Mouse (Mus musculus): Measurements from ENCODE around the gene Olfr1198. TPM values are rescaled to one million over a fixed set of nuclear protein-coding genes. Genes with fewer than 3 reads are reported as not detected.

The Olfr1198 gene
- polyA plus RNA-seq (2012; rRNA removed): not detected in 2 replicates

GRCm38 (mm10) chr2:88751270-88751669, at the start of gene Olfr1198:
TSS of gene Olfr1198 (minus strand) at chr2:88751370.
- 93% methylated on average over 2 of the region's 2 CpGs for WGBS
- DNase-seq (ENCODE audit: low read depth, low spot score): no peak

GRCm38 (mm10) chr2:88792736-88793135, 41.6 kb upstream of the Olfr1198 start, which contains the start of gene Olfr1201:
TSS of gene Olfr1201 (plus strand) at chr2:88793036.
- 72% methylated on average over 6 of the region's 6 CpGs for WGBS
- no peak for DNase-seq (ENCODE audit: low read depth, low spot score)

- 68% methylated on average over 2 of the region's 2 CpGs for WGBS
Measured at GRCm38 (mm10) chr2:88770388-88770787, 19.2 kb upstream of the Olfr1198 start, which contains the start of gene Olfr1200. TSS of gene Olfr1200 (minus strand) at chr2:88770488.

GRCm38 (mm10) chr2:88760369-88760768, 9.2 kb upstream of the Olfr1198 start, which contains the start of gene Olfr1199:
TSS of gene Olfr1199 (minus strand) at chr2:88760469.
- WGBS: 88% methylated on average over 2 of the region's 2 CpGs
- DNase-seq (ENCODE audit: low read depth, low spot score): no peak

More at GRCm38 (mm10) chr2:88770388-88770787, 19.2 kb upstream of the Olfr1198 start, which contains the start of gene Olfr1200:
- DNase-seq (ENCODE audit: low read depth, low spot score): no peak

- WGBS: 64% methylated on average over 3 of the region's 3 CpGs
Measured at GRCm38 (mm10) chr2:88743379-88743778, 7.8 kb downstream of the Olfr1198 start.

GRCm38 (mm10) chr2:88732266-88732665, 18.9 kb downstream of the Olfr1198 start, which contains the start of gene Olfr1197:
TSS of gene Olfr1197 (minus strand) at chr2:88732366.
- WGBS: 72% methylated on average over 1 of the region's 1 CpGs
- DNase-seq (ENCODE audit: low read depth, low spot score): no peak

More at GRCm38 (mm10) chr2:88743379-88743778, 7.8 kb downstream of the Olfr1198 start:
- no peak for DNase-seq (ENCODE audit: low read depth, low spot score)

- DNase-seq (ENCODE audit: low read depth, low spot score): no peak
- 77% methylated on average over 2 of the region's 2 CpGs for WGBS
Measured at GRCm38 (mm10) chr2:88704497-88704896, 46.7 kb downstream of the Olfr1198 start, which contains the start of gene Olfr1196. TSS of gene Olfr1196 (minus strand) at chr2:88704597.

Other genes starting within 250 kb of the Olfr1198 start
- not detected in 2 replicates for gene Olfr1186, start 232.8 kb downstream of the Olfr1198 start, polyA plus RNA-seq (2012; rRNA removed)
- not detected in 2 replicates for gene Olfr1188, start 194.4 kb downstream of the Olfr1198 start, polyA plus RNA-seq (2012; rRNA removed)
- not detected in 2 replicates for gene Olfr1189, start 164.9 kb downstream of the Olfr1198 start, polyA plus RNA-seq (2012; rRNA removed)
- gene Olfr1191-ps1, start 110.8 kb downstream of the Olfr1198 start, polyA plus RNA-seq (2012; rRNA removed): not detected in 2 replicates
- gene Olfr1192-ps1, start 102.9 kb downstream of the Olfr1198 start, polyA plus RNA-seq (2012; rRNA removed): not detected in 2 replicates
- not detected in 2 replicates for gene Olfr1193, start 75.7 kb downstream of the Olfr1198 start, polyA plus RNA-seq (2012; rRNA removed)
- gene Olfr1195, start 62.2 kb downstream of the Olfr1198 start, polyA plus RNA-seq (2012; rRNA removed): not detected in 2 replicates
- gene Olfr1196, start 46.8 kb downstream of the Olfr1198 start, polyA plus RNA-seq (2012; rRNA removed): not detected in 2 replicates
- gene Olfr1197, start 19.0 kb downstream of the Olfr1198 start, polyA plus RNA-seq (2012; rRNA removed): not detected in 2 replicates
- not detected in 2 replicates for gene Olfr1199, start 9.1 kb upstream of the Olfr1198 start, polyA plus RNA-seq (2012; rRNA removed)
- not detected in 2 replicates for gene Olfr1200, start 19.1 kb upstream of the Olfr1198 start, polyA plus RNA-seq (2012; rRNA removed)
- gene Olfr1201, start 41.7 kb upstream of the Olfr1198 start, polyA plus RNA-seq (2012; rRNA removed): not detected in 2 replicates
- not detected in 2 replicates for gene Olfr1202, start 63.1 kb upstream of the Olfr1198 start, polyA plus RNA-seq (2012; rRNA removed)
- gene Olfr1205, start 78.4 kb upstream of the Olfr1198 start, polyA plus RNA-seq (2012; rRNA removed): not detected in 2 replicates
- not detected in 2 replicates for gene Olfr1204, start 97.9 kb upstream of the Olfr1198 start, polyA plus RNA-seq (2012; rRNA removed)
- not detected in 2 replicates for gene Olfr1206, start 111.9 kb upstream of the Olfr1198 start, polyA plus RNA-seq (2012; rRNA removed)
- gene Olfr1208, start 150.9 kb upstream of the Olfr1198 start, polyA plus RNA-seq (2012; rRNA removed): not detected in 2 replicates
- not detected in 2 replicates for gene Olfr1209, start 163.8 kb upstream of the Olfr1198 start, polyA plus RNA-seq (2012; rRNA removed)
- not detected in 2 replicates for gene Olfr1211, start 186.7 kb upstream of the Olfr1198 start, polyA plus RNA-seq (2012; rRNA removed)
- not detected in 2 replicates for gene Olfr1212, start 202.6 kb upstream of the Olfr1198 start, polyA plus RNA-seq (2012; rRNA removed)
- gene Gm13762, start 228.9 kb upstream of the Olfr1198 start, polyA plus RNA-seq (2012; rRNA removed): not detected in 2 replicates
- not detected in 2 replicates for gene Olfr1214, start 241.3 kb upstream of the Olfr1198 start, polyA plus RNA-seq (2012; rRNA removed)